Mouse (Mus musculus): ENCODE measurements around the gene Nek8. TPM values are rescaled to one million over a fixed set of nuclear protein-coding genes. Genes with fewer than 3 reads are reported as not detected.
A peak's percentile ranks its signal among the peaks of the same experiment; 100 is the strongest.

Gene Nek8
- total RNA-seq (2021), result under 1 TPM; 0.59 to 0.64 TPM
- long read RNA-seq, experiment 1, partial matches to known transcripts, result 1 of 1 reads
- long read RNA-seq, experiment 1, other reads (novel, unspliced or antisense), result 0 of 1 reads
- long read RNA-seq, experiment 2, result 0 reads

GRCm38 (mm10) chr11:78176402-78176862, at the start of gene Nek8, which contains the start of gene Tlcd1:
Gene Nek8 (minus strand): TSS chr11:78176675.
Gene Tlcd1 (plus strand): TSS chr11:78176711.
- intact Hi-C loops (cut with DNase I), result loop anchor here (5.0 kb wide), 1 partner anchor 194 kb away; the partner anchor contains the start of gene Phf12
- peak; percentile 88 to 91 for DNase-seq

- DNase-seq, result peak in 1 of 2 experiments; percentile 17
- intact Hi-C loops (cut with DNase I), result no loop called here
These were observed 47.1 kb upstream of the Nek8 start for GRCm38 (mm10) chr11:78223586-78223985.

GRCm38 (mm10) chr11:78215709-78216317, 39.3 kb upstream of the Nek8 start:
- no peak for DNase-seq
- intact Hi-C loops (cut with DNase I), result no loop called here

- intact Hi-C loops (cut with DNase I), result no loop called here
- DNase-seq, result no peak
These were observed 36.8 kb upstream of the Nek8 start for GRCm38 (mm10) chr11:78213086-78213817.

- intact Hi-C loops (cut with DNase I), result no loop called here
- DNase-seq, result no peak
These were observed 35.0 kb upstream of the Nek8 start for GRCm38 (mm10) chr11:78211513-78211912.

GRCm38 (mm10) chr11:78210615-78211014, 34.1 kb upstream of the Nek8 start:
- DNase-seq, result no peak
- intact Hi-C loops (cut with DNase I), result no loop called here

- intact Hi-C loops (cut with DNase I), result no loop called here
These were observed 33.4 kb upstream of the Nek8 start for GRCm38 (mm10) chr11:78209886-78210285.

GRCm38 (mm10) chr11:78207190-78207589, 30.7 kb upstream of the Nek8 start:
- intact Hi-C loops (cut with DNase I), result no loop called here
- DNase-seq, result no peak

More at GRCm38 (mm10) chr11:78209886-78210285, 33.4 kb upstream of the Nek8 start:
- no peak for DNase-seq

- no peak for DNase-seq
- intact Hi-C loops (cut with DNase I), result no loop called here
These were observed 29.1 kb upstream of the Nek8 start for GRCm38 (mm10) chr11:78205361-78206206.

- DNase-seq, result no peak
- intact Hi-C loops (cut with DNase I), result no loop called here
These were observed 27.8 kb upstream of the Nek8 start for GRCm38 (mm10) chr11:78204287-78204686.

- intact Hi-C loops (cut with DNase I), result no loop called here
- no peak for DNase-seq
These were observed 25.9 kb upstream of the Nek8 start for GRCm38 (mm10) chr11:78202372-78202771.

- intact Hi-C loops (cut with DNase I), result no loop called here
- no peak for DNase-seq
These were observed 18.8 kb upstream of the Nek8 start for GRCm38 (mm10) chr11:78195101-78195863.

GRCm38 (mm10) chr11:78194411-78195100, 18.1 kb upstream of the Nek8 start:
- intact Hi-C loops (cut with DNase I), result no loop called here
- peak; percentile 68 to 86 for DNase-seq

- intact Hi-C loops (cut with DNase I), result no loop called here
- DNase-seq, result no peak
These were observed 16.6 kb upstream of the Nek8 start, which contains the start of gene Proca1 for GRCm38 (mm10) chr11:78193113-78193512. Gene Proca1 (plus strand): TSS chr11:78193392.

GRCm38 (mm10) chr11:78190041-78190440, 13.6 kb upstream of the Nek8 start:
- DNase-seq, result no peak
- intact Hi-C loops (cut with DNase I), result no loop called here

- peak in 1 of 2 experiments; percentile 47 for DNase-seq
- intact Hi-C loops (cut with DNase I), result no loop called here
These were observed 13.0 kb upstream of the Nek8 start for GRCm38 (mm10) chr11:78189234-78190040.

GRCm38 (mm10) chr11:78188331-78189233, 12.1 kb upstream of the Nek8 start, which contains the start of gene Rab34:
Gene Rab34 (plus strand): TSS chr11:78188430.
- intact Hi-C loops (cut with DNase I), result no loop called here
- peak; percentile 63 to 66 for DNase-seq
